Mouse (Mus musculus) liver, embryonic 14.5 days (tissue): ENCODE results near the gene Mtmr3. TPM values are rescaled to one million over a fixed set of nuclear protein-coding genes. Genes with fewer than 3 reads are reported as not detected.
A peak's percentile ranks its signal among the peaks of the same experiment; 100 is the strongest.

Experiments
- ATAC-seq: fragments of 200-750 bp; cut with Nextera tagmentation; 2 replicates; pipeline ENCODE4 v1.8.0; 2017; ENCODE audit warnings: moderate number of reproducible peaks, mild to moderate bottlenecking, moderate library complexity; ENCODE audit not compliant: insufficient read depth
- DNase-seq, 3 experiments: peaks; one replicate each; pipeline ENCODE4 v3.0.0-alpha.2; 2012 to 2013; ENCODE audit warnings: low read depth in 3 of 3, low spot score in 3 of 3
- H3K27ac ChIP-seq: fragments of 300-500 bp; sonication (generic); 2 replicates; pipeline ENCODE4 v1.5.1; 2014; ENCODE audit warnings: moderate library complexity, mild to moderate bottlenecking, control low read depth, inconsistent platforms
- H3K27me3 ChIP-seq: fragments of 300-500 bp; sonication (generic); 2 replicates; pipeline ENCODE4 v1.6.1; 2014; ENCODE audit warnings: mild to moderate bottlenecking, low read length, moderate library complexity; ENCODE audit not compliant: control insufficient read depth, insufficient read depth
- H3K36me3 ChIP-seq: fragments of 300-500 bp; sonication (generic); replicated peaks from 2 replicates; pipeline ENCODE4 v1.6.1; 2014; ENCODE audit warnings: low read depth; ENCODE audit not compliant: control insufficient read depth, insufficient read depth
- H3K4me1 ChIP-seq, 2 experiments: fragments of 200-500 bp in 1 of 2; fragments of 300-500 bp in 1 of 2; sonication (generic) in 1 of 2; replicated peaks; 2 replicates each; pipeline ENCODE4 v1.6.1; 2012 to 2014; ENCODE audit warnings: antibody characterized with exemption in 1 of 2, inconsistent platforms in 1 of 2, low read length in 1 of 2; ENCODE audit not compliant: control insufficient read depth in 2 of 2, insufficient read depth in 2 of 2
- H3K4me2 ChIP-seq: fragments of 300-500 bp; sonication (generic); 2 replicates; pipeline ENCODE4 v1.6.1; 2014; ENCODE audit warnings: low read depth, mild to moderate bottlenecking, control low read depth, moderate library complexity
- H3K4me3 ChIP-seq, 2 experiments: fragments of 200-500 bp in 1 of 2; fragments of 300-500 bp in 1 of 2; sonication (generic) in 1 of 2; 2 replicates each; pipeline ENCODE4 v1.5.1; 2012 to 2014; ENCODE audit warnings: low read depth in 2 of 2, low read length in 2 of 2, mild to moderate bottlenecking in 2 of 2, control low read depth in 1 of 2, inconsistent platforms in 1 of 2, moderate library complexity in 1 of 2; ENCODE audit not compliant: insufficient read depth in 1 of 2
- H3K9ac ChIP-seq: fragments of 300-500 bp; sonication (generic); replicated peaks from 2 replicates; pipeline ENCODE4 v1.6.1; 2014; ENCODE audit warnings: mild to moderate bottlenecking, control low read depth, moderate library complexity
- H3K9me3 ChIP-seq: fragments of 300-500 bp; sonication (generic); 2 replicates; pipeline ENCODE4 v1.6.1; 2016; ENCODE audit warnings: low read length, mixed read lengths; ENCODE audit not compliant: control insufficient read depth
- CTCF ChIP-seq: IDR thresholded peaks from 2 replicates; pipeline ENCODE4 v1.5.1; 2016; ENCODE audit warnings: antibody characterized with exemption, low read depth, control low read depth
- EP300 ChIP-seq: IDR thresholded peaks from 2 replicates; pipeline ENCODE4 v1.6.1; 2016; ENCODE audit warnings: antibody characterized with exemption, low read depth
- WGBS: fragments of 180-500 bp; shearing (Covaris S2); extraction: QIAGEN DNeasy Blood & Tissue Kit; methylation state at CpG from one replicate; pipeline ENCODE4 v1.1.7; 2014; ENCODE audit not compliant: insufficient replicate concordance; 5-methylcytosine and 5-hydroxymethylcytosine counted together
- polyA plus RNA-seq, 2 experiments: library from polyadenylated mRNA; depleted of rRNA in 1 of 2; stranded (reverse) in 1 of 2; unstranded in 1 of 2; fragments of >200 nt; fragmentation: Nextera tagmentation in 1 of 2; extraction: Ambion mirVana in 1 of 2; gene quantifications; 2 replicates each; pipeline versions ENCODE4 v1.2.1 to v1.2.3; 2012 to 2014

The Mtmr3 gene
- polyA plus RNA-seq, 2 experiments = 20.3 to 24.3 TPM

DNA sequence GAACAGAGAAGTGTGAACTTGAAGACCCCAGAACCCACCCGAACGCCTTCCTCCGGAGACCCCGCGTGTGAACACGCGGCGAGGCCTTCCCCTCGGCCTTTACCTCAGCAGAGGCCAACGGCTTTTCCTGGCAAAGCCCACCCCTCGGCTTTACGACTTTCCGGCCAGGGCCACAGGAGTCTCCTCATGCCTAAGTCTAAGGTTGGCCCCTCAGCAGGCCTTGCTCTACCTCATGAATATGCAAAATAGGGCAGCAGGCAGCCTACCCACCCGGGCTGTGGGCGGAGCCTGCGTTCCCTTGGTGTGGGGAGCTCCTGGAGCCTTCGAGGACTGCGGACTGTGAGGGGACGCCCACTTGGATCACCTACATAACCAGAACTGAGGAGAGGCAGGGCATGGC lies 153.7 kb downstream of the Mtmr3 start, which contains the start of gene Hormad2:
Gene Hormad2, minus strand, starts transcription at position 128 of the 400 bp plus-strand sequence.
- Histone ChIP-seq H3K4me1 (no peaks in the 10 kb centered on the region), H3K4me2 (peak within 1 kb of the TSS; percentile 23; the same call in 1 of the 2 replicates), H3K27me3 (no peaks in the 10 kb centered on the region), H3K9ac (no peak within 1 kb of the TSS), H3K36me3 (no peaks in the 10 kb centered on the region), H3K4me3 (peak within 1 kb of the TSS; percentile 0 to 20; a peak in 1 of 4 replicates), H3K27ac (no peak within 1 kb of the TSS), H3K9me3 (no peaks in the 10 kb centered on the region)
- TF ChIP-seq EP300 (no peak), CTCF (no peak)
- ATAC-seq (peak; percentile 41; the same call in 1 of the 2 replicates), DNase-seq (peak; percentile 17 to 41 (median 22))
- 51% methylated on average over 19 of the region's 19 CpGs for WGBS

- no peak overlapping the region for H3K4me2 ChIP-seq
- TF ChIP-seq EP300 (no peak), CTCF (no peak)
Observed at GRCm38 (mm10) chr11:4438211-4438610, 156.5 kb downstream of the Mtmr3 start.

GRCm38 (mm10) chr11:4437318-4437717 lies 157.3 kb downstream of the Mtmr3 start:
- Histone ChIP-seq H3K27me3 (no peaks in the 10 kb centered on the region), H3K4me1 (no peaks in the 10 kb centered on the region), H3K4me2 (no peak overlapping the region), H3K9ac (no peak overlapping the region), H3K9me3 (no peaks in the 10 kb centered on the region), H3K36me3 (no peaks in the 10 kb centered on the region), H3K27ac (no peak overlapping the region), H3K4me3 (no peak overlapping the region)
- WGBS = 72% methylated on average over 1 of the region's 1 CpGs
- no peak for ATAC-seq
- no peak for DNase-seq
- no peak for TF ChIP-seq CTCF
- no peak for TF ChIP-seq EP300

More at GRCm38 (mm10) chr11:4438211-4438610, 156.5 kb downstream of the Mtmr3 start:
- ATAC-seq = no peak
- Histone ChIP-seq H3K27ac (no peak overlapping the region), H3K9me3 (no peaks in the 10 kb centered on the region), H3K4me1 (no peaks in the 10 kb centered on the region), H3K9ac (no peak overlapping the region), H3K27me3 (no peaks in the 10 kb centered on the region), H3K36me3 (no peaks in the 10 kb centered on the region), H3K4me3 (no peak overlapping the region)
- WGBS = 41% methylated on average over 2 of the region's 2 CpGs
- DNase-seq = no peak

GRCm38 (mm10) chr11:4436631-4437030 lies 158.0 kb downstream of the Mtmr3 start:
- Histone ChIP-seq H3K4me1 (no peaks in the 10 kb centered on the region), H3K27me3 (no peaks in the 10 kb centered on the region), H3K4me3 (no peak overlapping the region), H3K9me3 (no peaks in the 10 kb centered on the region), H3K4me2 (no peak overlapping the region), H3K27ac (no peak overlapping the region), H3K36me3 (no peaks in the 10 kb centered on the region), H3K9ac (no peak overlapping the region)
- TF ChIP-seq CTCF (peak; percentile 21; the same call in 1 of the 2 replicates), EP300 (no peak)
- WGBS = 69% methylated on average over 3 of the region's 3 CpGs
- DNase-seq (peak in 1 of 3 experiments; percentile 7), ATAC-seq (no peak)

- Histone ChIP-seq H3K27me3 (no peaks in the 10 kb centered on the region), H3K9me3 (no peaks in the 10 kb centered on the region), H3K4me3 (no peak overlapping the region), H3K4me1 (no peaks in the 10 kb centered on the region), H3K27ac (no peak overlapping the region), H3K4me2 (no peak overlapping the region), H3K9ac (no peak overlapping the region), H3K36me3 (no peaks in the 10 kb centered on the region)
- no peak for ATAC-seq
- 55% methylated on average over 4 of the region's 4 CpGs for WGBS
- no peak for TF ChIP-seq EP300
- TF ChIP-seq CTCF = no peak
- no peak for DNase-seq
Observed at GRCm38 (mm10) chr11:4434461-4434860, 160.2 kb downstream of the Mtmr3 start.

Other genes with a start within 250 kb of the Mtmr3 start
- 0.11 and 0.32 TPM in 2 replicates for gene Hormad2, start 153.8 kb downstream of the Mtmr3 start, polyA plus RNA-seq (2012; rRNA removed)
- gene Hormad2, start 153.8 kb downstream of the Mtmr3 start, polyA plus RNA-seq (2014; fragmentation: Nextera tagmentation; extraction: Ambion mirVana) = 0.23 and 0.33 TPM in 2 replicates
- not detected in 2 replicates for gene Gm11032, start 25.2 kb upstream of the Mtmr3 start, polyA plus RNA-seq (2012; rRNA removed)
- gene Gm11032, start 25.2 kb upstream of the Mtmr3 start, polyA plus RNA-seq (2014; fragmentation: Nextera tagmentation; extraction: Ambion mirVana) = not detected in 2 replicates
- 7.8 and 10.0 TPM in 2 replicates for gene Ascc2, start 42.9 kb upstream of the Mtmr3 start, polyA plus RNA-seq (2012; rRNA removed)
- gene Ascc2, start 42.9 kb upstream of the Mtmr3 start, polyA plus RNA-seq (2014; fragmentation: Nextera tagmentation; extraction: Ambion mirVana) = 15.0 and 17.3 TPM in 2 replicates
- gene Uqcr10, start 109.5 kb upstream of the Mtmr3 start, polyA plus RNA-seq (2012; rRNA removed) = 481 and 569 TPM in 2 replicates
- 728 and 747 TPM in 2 replicates for gene Uqcr10, start 109.5 kb upstream of the Mtmr3 start, polyA plus RNA-seq (2014; fragmentation: Nextera tagmentation; extraction: Ambion mirVana)
- 15.5 and 15.9 TPM in 2 replicates for gene Zmat5, start 109.8 kb upstream of the Mtmr3 start, polyA plus RNA-seq (2012; rRNA removed)
- 25.7 and 26.3 TPM in 2 replicates for gene Zmat5, start 109.8 kb upstream of the Mtmr3 start, polyA plus RNA-seq (2014; fragmentation: Nextera tagmentation; extraction: Ambion mirVana)
- gene Cabp7, start 151.9 kb upstream of the Mtmr3 start, polyA plus RNA-seq (2012; rRNA removed) = 0.02 TPM in 2 replicates
- gene Cabp7, start 151.9 kb upstream of the Mtmr3 start, polyA plus RNA-seq (2014; fragmentation: Nextera tagmentation; extraction: Ambion mirVana) = 0.04 and 0.09 TPM in 2 replicates